Mouse (Mus musculus) MEL (cell line): ENCODE measurements around the gene Fgd2. TPM values are rescaled to one million over a fixed set of nuclear protein-coding genes. Genes with fewer than 3 reads are reported as not detected.

Experiments used
- DNase-seq: peaks from one replicate; pipeline ENCODE4 v3.0.0; 2011; ENCODE audit warnings: low read depth, low spot score
- H3K27ac ChIP-seq: 2 replicates; pipeline ENCODE4 v1.5.1; 2012; ENCODE audit warnings: low read depth, mild to moderate bottlenecking, control low read depth, low read length, moderate library complexity; ENCODE audit not compliant: control insufficient read depth
- H3K27me3 ChIP-seq, 2 experiments: fragments of 150-350 bp in 1 of 2; sonication (generic) in 1 of 2; 2 replicates each; pipeline ENCODE4 v1.6.1; 2012; ENCODE audit warnings: low read length in 2 of 2, mild to moderate bottlenecking in 2 of 2, improper control_type of control experiment in 1 of 2, moderate library complexity in 1 of 2; ENCODE audit not compliant: insufficient read depth in 2 of 2, control insufficient read depth in 1 of 2
- H3K36me3 ChIP-seq, 2 experiments: 2 replicates each; pipeline ENCODE4 v1.6.1; 2012 to 2014; ENCODE audit warnings: low read length in 2 of 2, improper control_type of control experiment in 1 of 2, inconsistent platforms in 1 of 2, mild to moderate bottlenecking in 1 of 2; ENCODE audit not compliant: insufficient read depth in 2 of 2, control insufficient read depth in 1 of 2
- H3K4me1 ChIP-seq, 2 experiments: fragments of 150-350 bp in 1 of 2; sonication (generic) in 1 of 2; 2 replicates each; pipeline ENCODE4 v1.6.1; 2012; ENCODE audit warnings: low read length in 2 of 2, improper control_type of control experiment in 1 of 2, mild to moderate bottlenecking in 1 of 2; ENCODE audit not compliant: insufficient read depth in 2 of 2, control insufficient read depth in 1 of 2
- H3K4me3 ChIP-seq, 2 experiments: fragments of 150-350 bp in 1 of 2; sonication (generic) in 1 of 2; 2 replicates each; pipeline ENCODE4 v1.5.1; 2012; ENCODE audit warnings: low read depth in 2 of 2, low read length in 2 of 2, mild to moderate bottlenecking in 2 of 2, moderate library complexity in 2 of 2, control low read depth in 1 of 2, improper control_type of control experiment in 1 of 2; ENCODE audit not compliant: control insufficient read depth in 1 of 2, insufficient read depth in 1 of 2
- H3K79me2 ChIP-seq: 2 replicates; pipeline ENCODE4 v1.6.1; 2012; ENCODE audit warnings: mild to moderate bottlenecking, low read length, moderate library complexity; ENCODE audit not compliant: control insufficient read depth, poor library complexity, insufficient read depth
- H3K9ac ChIP-seq: 2 replicates; pipeline ENCODE4 v1.6.1; 2012; ENCODE audit warnings: low read depth, mild to moderate bottlenecking, control low read depth, low read length, moderate library complexity; ENCODE audit not compliant: control insufficient read depth, poor library complexity, severe bottlenecking
- H3K9me3 ChIP-seq: fragments of 150-350 bp; sonication (generic); replicated peaks from 2 replicates; pipeline ENCODE4 v1.6.1; 2012; ENCODE audit warnings: mild to moderate bottlenecking, low read length, improper control_type of control experiment, moderate library complexity; ENCODE audit not compliant: insufficient read depth
- BHLHE40 ChIP-seq: IDR thresholded peaks from 2 replicates; pipeline ENCODE4 v1.6.1; 2012; ENCODE audit warnings: low read depth, mild to moderate bottlenecking, inconsistent platforms, low read length, improper control_type of control experiment, borderline replicate concordance
- CHD2 ChIP-seq: IDR thresholded peaks from 2 replicates; pipeline ENCODE4 v1.6.1; 2011; ENCODE audit warnings: low read length, improper control_type of control experiment
- CTCF ChIP-seq, 3 experiments: IDR thresholded peaks in 2 of 3; conservative IDR thresholded peaks in 1 of 3; 2 replicates each; pipeline ENCODE4 v1.5.1; 2011 to 2012; ENCODE audit warnings: low read length in 3 of 3, low read depth in 2 of 3, mild to moderate bottlenecking in 2 of 3, improper control_type of control experiment in 1 of 3, inconsistent platforms in 1 of 3, mixed read lengths in 1 of 3, moderate library complexity in 1 of 3; ENCODE audit not compliant: control insufficient read depth in 1 of 3, insufficient read depth in 1 of 3, poor library complexity in 1 of 3, severe bottlenecking in 1 of 3
- E2F4 ChIP-seq: IDR thresholded peaks from 2 replicates; pipeline ENCODE4 v1.6.1; 2011; ENCODE audit warnings: low read depth, low read length, improper control_type of control experiment, borderline replicate concordance
- ELF1 ChIP-seq: IDR thresholded peaks from 2 replicates; pipeline ENCODE4 v1.6.1; 2014; ENCODE audit warnings: low read depth, mild to moderate bottlenecking, inconsistent platforms, low read length, improper control_type of control experiment, moderate library complexity
- EP300 ChIP-seq, 2 experiments: IDR thresholded peaks; 2 replicates each; pipeline ENCODE4 v1.6.1; 2011; ENCODE audit warnings: improper control_type of control experiment in 2 of 2, low read length in 2 of 2, low read depth in 1 of 2, mild to moderate bottlenecking in 1 of 2
- ETS1 ChIP-seq: IDR thresholded peaks from 2 replicates; pipeline ENCODE4 v1.6.1; 2012; ENCODE audit warnings: low read depth, mild to moderate bottlenecking, inconsistent platforms, low read length, improper control_type of control experiment, moderate library complexity
- GABPA ChIP-seq: IDR thresholded peaks from 2 replicates; pipeline ENCODE4 v1.6.1; 2012; ENCODE audit warnings: low read depth, mild to moderate bottlenecking, inconsistent platforms, low read length, improper control_type of control experiment, moderate library complexity
- HCFC1 ChIP-seq: IDR thresholded peaks from 2 replicates; pipeline ENCODE4 v1.6.1; 2012; ENCODE audit warnings: low read depth, mild to moderate bottlenecking, inconsistent platforms, low read length, improper control_type of control experiment, moderate library complexity
- JUND ChIP-seq: IDR thresholded peaks from 2 replicates; pipeline ENCODE4 v1.6.1; 2011; ENCODE audit warnings: low read depth, mild to moderate bottlenecking, improper control_type of control experiment, low read length
- MAFK ChIP-seq: IDR thresholded peaks from 2 replicates; pipeline ENCODE4 v1.6.1; 2011; ENCODE audit warnings: low read depth, mild to moderate bottlenecking, low read length, improper control_type of control experiment, borderline replicate concordance
- MAZ ChIP-seq: IDR thresholded peaks from 2 replicates; pipeline ENCODE4 v1.6.1; 2012; ENCODE audit warnings: low read depth, mild to moderate bottlenecking, inconsistent platforms, low read length, improper control_type of control experiment
- MYB ChIP-seq: IDR thresholded peaks from 2 replicates; pipeline ENCODE4 v1.6.1; 2011; ENCODE audit warnings: mild to moderate bottlenecking, low read depth, low read length, improper control_type of control experiment
- NELFE ChIP-seq: IDR thresholded peaks from 2 replicates; pipeline ENCODE4 v1.6.1; 2011; ENCODE audit warnings: low read depth, low read length, improper control_type of control experiment
- POLR2A ChIP-seq, 2 experiments: IDR thresholded peaks; 2 replicates each; pipeline ENCODE4 v1.6.1; 2011 to 2012; ENCODE audit warnings: low read length in 2 of 2, mild to moderate bottlenecking in 2 of 2, control low read depth in 1 of 2, improper control_type of control experiment in 1 of 2, low read depth in 1 of 2, moderate library complexity in 1 of 2; ENCODE audit not compliant: control insufficient read depth in 1 of 2, insufficient read depth in 1 of 2, poor library complexity in 1 of 2
- POLR2AphosphoS5 ChIP-seq: IDR thresholded peaks from 2 replicates; pipeline ENCODE4 v1.6.1; 2012; ENCODE audit warnings: low read depth, borderline replicate concordance, mild to moderate bottlenecking, inconsistent platforms, low read length, moderate library complexity, mixed read lengths
- RAD21 ChIP-seq: IDR thresholded peaks from 2 replicates; pipeline ENCODE4 v1.6.1; 2011; ENCODE audit warnings: mild to moderate bottlenecking, low read depth, low read length, improper control_type of control experiment
- RCOR1 ChIP-seq: IDR thresholded peaks from 2 replicates; pipeline ENCODE4 v1.6.1; 2012; ENCODE audit warnings: low read depth, mild to moderate bottlenecking, inconsistent platforms, low read length, improper control_type of control experiment
- SIN3A ChIP-seq: IDR thresholded peaks from 2 replicates; pipeline ENCODE4 v1.6.1; 2012; ENCODE audit warnings: low read length, improper control_type of control experiment, inconsistent platforms
- SMC3 ChIP-seq: IDR thresholded peaks from 2 replicates; pipeline ENCODE4 v1.6.1; 2011; ENCODE audit warnings: low read depth, low read length, improper control_type of control experiment
- TBP ChIP-seq: IDR thresholded peaks from 2 replicates; pipeline ENCODE4 v1.8.0; 2011; ENCODE audit warnings: low read depth, low read length, improper control_type of control experiment
- TCF12 ChIP-seq: IDR thresholded peaks from 2 replicates; pipeline ENCODE4 v1.6.1; 2014; ENCODE audit warnings: low read depth, mild to moderate bottlenecking, inconsistent platforms, low read length, improper control_type of control experiment, moderate library complexity
- UBTF ChIP-seq: IDR thresholded peaks from 2 replicates; pipeline ENCODE4 v1.6.1; 2012; ENCODE audit warnings: low read depth, mild to moderate bottlenecking, inconsistent platforms, low read length, improper control_type of control experiment, moderate library complexity, borderline replicate concordance; ENCODE audit not compliant: insufficient read depth
- ZKSCAN1 ChIP-seq: IDR thresholded peaks from 2 replicates; pipeline ENCODE4 v1.6.1; 2012; ENCODE audit warnings: low read depth, mild to moderate bottlenecking, inconsistent platforms, low read length, improper control_type of control experiment, moderate library complexity
- ZMIZ1 ChIP-seq: IDR thresholded peaks from 2 replicates; pipeline ENCODE4 v1.6.1; 2012; ENCODE audit warnings: low read depth, mild to moderate bottlenecking, inconsistent platforms, low read length, improper control_type of control experiment, moderate library complexity
- polyA plus RNA-seq, 2 experiments: library from polyadenylated mRNA; stranded (reverse) in 1 of 2; unstranded in 1 of 2; fragments of >175 nt in 1 of 2; fragments of >200 nt in 1 of 2; gene quantifications; 2 replicates each; pipeline versions ENCODE4 v1.2.1 to v1.2.4; 2012; ENCODE audit warnings: low replicate concordance in 2 of 2, low read depth in 1 of 2; ENCODE audit not compliant: insufficient read length in 2 of 2, insufficient read depth in 1 of 2, missing spikeins in 1 of 2
- total RNA-seq: library from RNA; depleted of rRNA; stranded (reverse); fragments of 300-350 nt; gene quantifications from 2 replicates; pipeline ENCODE4 v1.2.3, GENCODE M21; 2012

Fgd2 gene
- total and polyA plus RNA-seq, 3 experiments: 0.23 to 0.39 TPM; not detected in 1

DNA sequence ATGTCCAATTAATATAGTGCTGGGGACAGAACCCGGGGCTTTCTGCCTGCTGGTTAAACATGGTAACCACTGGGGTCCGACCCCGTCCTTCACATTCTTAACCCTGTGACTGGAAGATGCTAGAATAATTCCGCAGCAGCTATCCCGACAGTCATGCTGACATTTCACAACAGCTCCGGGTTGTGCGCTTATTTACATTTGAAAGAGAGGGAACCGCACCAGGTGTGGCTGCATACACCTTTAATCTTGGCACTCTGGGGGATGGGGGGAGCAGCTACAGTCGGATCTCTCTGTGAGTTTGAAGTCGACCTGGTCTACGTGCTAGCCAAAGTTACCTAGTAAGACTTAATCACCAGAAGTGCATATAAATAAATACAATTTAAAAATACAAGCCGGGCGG is 44.8 kb downstream of the Fgd2 start:
- no peak for DNase-seq
- peaks cover 2 to 11% of the 10 kb centered on the region in 2 experiments for H3K4me1 ChIP-seq
- H3K36me3 ChIP-seq: peaks cover 0 to 3% of the 10 kb centered on the region in 2 experiments; a peak in 2 of 4 replicates
- H3K27ac ChIP-seq: no peak overlapping the region
- no peaks in the 10 kb centered on the region for H3K9me3 ChIP-seq
- TF ChIP-seq CTCF (IDR thresholded peaks at IDR 0.05 in 2 of 3, conservative IDR thresholded peaks at IDR 0.05 in 1 of 3; ENCODE audit: control insufficient read depth in 1 of 3, insufficient read depth in 1 of 3, low read depth in 2 of 3, low read length in 3 of 3, poor library complexity in 1 of 3, severe bottlenecking in 1 of 3) (no peak), MAZ (no peak), TBP (no peak), CHD2 (no peak), ZMIZ1 (no peak), ELF1 (no peak), ETS1 (no peak), RAD21 (no peak), MAFK (no peak), RCOR1 (no peak)
- no peak overlapping the region for H3K4me3 ChIP-seq
- H3K79me2 ChIP-seq: no peaks in the 10 kb centered on the region
- H3K9ac ChIP-seq: no peak overlapping the region
- H3K27me3 ChIP-seq: no peaks in the 10 kb centered on the region

DNA sequence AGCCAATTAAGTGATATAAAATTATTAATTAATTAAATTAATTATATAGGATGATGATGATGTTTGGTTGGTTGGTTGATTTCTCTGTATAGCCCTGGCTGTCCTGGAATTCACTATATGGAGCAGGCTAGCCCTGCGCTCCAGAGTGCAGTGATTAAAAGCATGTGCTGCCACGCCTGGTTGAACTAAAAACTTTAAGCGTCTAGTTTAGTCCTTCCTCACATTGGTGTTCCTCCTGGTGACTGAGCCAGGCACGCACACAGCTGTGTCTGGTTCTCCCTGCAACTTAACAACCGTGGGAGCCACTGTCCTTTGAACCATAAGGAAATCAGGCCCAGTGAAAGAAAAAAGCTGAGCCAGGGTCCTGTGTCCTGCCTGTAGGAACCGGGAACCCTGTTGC is 45.4 kb downstream of the Fgd2 start:
- Histone ChIP-seq H3K9ac (no peak overlapping the region), H3K27ac (no peak overlapping the region), H3K27me3 (no peaks in the 10 kb centered on the region), H3K4me1 (peaks cover 2 to 11% of the 10 kb centered on the region in 2 experiments), H3K36me3 (peaks cover 0 to 3% of the 10 kb centered on the region in 2 experiments; a peak in 2 of 4 replicates), H3K4me3 (no peak overlapping the region), H3K79me2 (no peaks in the 10 kb centered on the region), H3K9me3 (no peaks in the 10 kb centered on the region)
- DNase-seq: no peak
- no peak for TF ChIP-seq MAZ
- TF ChIP-seq EP300 (IDR thresholded peaks at IDR 0.05; ENCODE audit: low read depth in 1 of 2, low read length in 2 of 2): no peak
- no peak for TF ChIP-seq UBTF
- TF ChIP-seq POLR2AphosphoS5: no peak
- no peak for TF ChIP-seq BHLHE40
- TF ChIP-seq GABPA: no peak
- TF ChIP-seq SMC3: no peak
- TF ChIP-seq MAFK: no peak
- TF ChIP-seq HCFC1: no peak
- no peak for TF ChIP-seq ZKSCAN1
- no peak for TF ChIP-seq NELFE
- TF ChIP-seq CTCF (IDR thresholded peaks at IDR 0.05 in 2 of 3, conservative IDR thresholded peaks at IDR 0.05 in 1 of 3; ENCODE audit: control insufficient read depth in 1 of 3, insufficient read depth in 1 of 3, low read depth in 2 of 3, low read length in 3 of 3, poor library complexity in 1 of 3, severe bottlenecking in 1 of 3): no peak
- TF ChIP-seq JUND: no peak
- TF ChIP-seq TCF12: no peak
- TF ChIP-seq RAD21: no peak
- no peak for TF ChIP-seq POLR2A (IDR thresholded peaks at IDR 0.05; ENCODE audit: control insufficient read depth in 1 of 2, insufficient read depth in 1 of 2, low read depth in 1 of 2, low read length in 2 of 2, poor library complexity in 1 of 2)
- no peak for TF ChIP-seq MYB
- TF ChIP-seq E2F4: no peak
- TF ChIP-seq SIN3A: no peak
